8 mouse cellular contexts compared by ENCODE assay signal in the genomic region with DNA sequence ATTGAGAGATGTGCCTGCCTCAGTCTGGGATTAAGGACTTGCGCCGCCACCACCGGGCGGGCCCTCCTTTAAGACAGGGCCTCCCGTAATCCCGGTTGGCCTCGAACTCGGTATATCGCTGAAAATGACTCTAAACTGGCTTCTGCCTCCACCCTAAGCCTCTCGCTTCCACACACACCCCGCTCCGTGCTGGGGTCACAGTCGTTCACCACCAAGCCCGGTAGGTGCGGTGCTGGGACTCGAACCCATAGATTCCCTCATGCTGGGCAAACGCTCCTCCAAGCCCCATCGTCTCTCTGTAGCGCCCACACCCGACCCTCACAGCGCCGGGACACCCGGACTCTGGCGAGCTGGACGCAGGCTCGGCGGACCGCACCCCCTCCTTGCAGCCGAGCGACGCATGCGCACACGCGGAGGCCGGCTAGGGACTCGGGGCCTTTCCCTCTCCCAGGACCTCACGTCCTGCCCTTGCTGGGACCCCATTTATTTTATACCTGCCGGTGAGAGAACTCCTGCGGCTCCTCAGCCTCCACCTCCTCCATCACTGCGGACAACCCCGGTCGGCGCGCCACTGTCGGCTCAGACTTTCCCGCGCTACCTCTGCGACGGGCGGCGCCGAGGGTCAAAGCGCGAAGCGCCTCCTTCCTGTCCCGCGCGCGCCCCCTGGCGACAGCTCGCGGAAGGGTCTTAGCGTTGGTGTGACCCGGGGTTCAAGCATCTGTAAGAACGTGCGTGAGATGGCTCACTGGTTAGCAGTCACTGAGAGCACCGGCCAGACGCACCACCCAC. TPM values are rescaled to one million over a fixed set of nuclear protein-coding genes. Genes with fewer than 3 reads are reported as not detected.
DNase-seq lines count a peak whose midpoint lies in the region; ATAC-seq and TF ChIP-seq lines count a peak whose summit lies in the region.

A gene (minus strand): TSS at position 648 of the 789 bp plus-strand sequence.

- 1% methylated on average over 68 of the region's 68 CpGs for WGBS in heart, embryonic 13.5 days
- WGBS in liver, embryonic 12.5 days (ENCODE audit: insufficient replicate concordance) = 2% methylated on average over 68 of the region's 68 CpGs
- WGBS in stomach, embryonic 15.5 days = under 1% methylated on average over 68 of the region's 68 CpGs

- DNase-seq in brain, embryonic 14.5 days (ENCODE audit: low read depth) = peak; percentile 96
- peak; percentile 96 for DNase-seq in kidney, postnatal 10 days
- peak; percentile 82 to 89 for DNase-seq in natural killer cell, adult 2 months (ENCODE audit: low spot score in 2 of 2)

- peaks cover 13% of the 10 kb centered on the region for H3K4me1 ChIP-seq in erythroblast, embryonic 14.5 days (ENCODE audit: control insufficient read depth)
- peaks cover 9% of the 10 kb centered on the region for H3K4me1 ChIP-seq in heart, embryonic 13.5 days
- peaks cover 16% of the 10 kb centered on the region for H3K4me1 ChIP-seq in liver, embryonic 12.5 days
- H3K4me1 ChIP-seq in stomach, embryonic 15.5 days = peaks cover 8% of the 10 kb centered on the region

- peak within 1 kb of the TSS; percentile 61 for H3K4me3 ChIP-seq in C2C12 (ENCODE audit: insufficient read depth, poor library complexity, severe bottlenecking)
- peak within 1 kb of the TSS; percentile 92 for H3K4me3 ChIP-seq in erythroblast, embryonic 14.5 days (replicated peaks)
- peak within 1 kb of the TSS; percentile 74 for H3K4me3 ChIP-seq in heart, embryonic 13.5 days
- peak within 1 kb of the TSS; percentile 72 for H3K4me3 ChIP-seq in liver, embryonic 12.5 days
- peak within 1 kb of the TSS; percentile 61 for H3K4me3 ChIP-seq in stomach, embryonic 15.5 days (replicated peaks)

- H3K27ac ChIP-seq in heart, embryonic 13.5 days (replicated peaks) = peak within 1 kb of the TSS; percentile 87
- peak within 1 kb of the TSS; percentile 86 for H3K27ac ChIP-seq in liver, embryonic 12.5 days
- H3K27ac ChIP-seq in stomach, embryonic 15.5 days = peak within 1 kb of the TSS; percentile 93

- TF ChIP-seq CTCF in C2C12 (IDR thresholded peaks at IDR 0.05; ENCODE audit: control insufficient read depth, insufficient read depth, insufficient read length) = peak; percentile 78
- TF ChIP-seq CTCF in brain, embryonic 14.5 days (IDR thresholded peaks at IDR 0.05; ENCODE audit: borderline replicate concordance, extremely low read depth, insufficient read depth, insufficient read length) = peak; percentile 96

- peak within 1 kb of the TSS; percentile 88 for H3K9ac ChIP-seq in heart, embryonic 13.5 days
- peak within 1 kb of the TSS; percentile 83 for H3K9ac ChIP-seq in liver, embryonic 12.5 days
- H3K9ac ChIP-seq in stomach, embryonic 15.5 days = peak within 1 kb of the TSS; percentile 59; the same call in 1 of the 2 replicates

- no peaks in the 10 kb centered on the region for H3K9me3 ChIP-seq in erythroblast, embryonic 14.5 days (ENCODE audit: control insufficient read depth, low read length)
- no peaks in the 10 kb centered on the region for H3K9me3 ChIP-seq in heart, embryonic 13.5 days
- no peaks in the 10 kb centered on the region for H3K9me3 ChIP-seq in liver, embryonic 12.5 days (replicated peaks)
- no peaks in the 10 kb centered on the region for H3K9me3 ChIP-seq in stomach, embryonic 15.5 days

- ATAC-seq in heart, embryonic 13.5 days (ENCODE audit: extremely low read depth, insufficient number of reproducible peaks, low FRiP score, low TSS enrichment) = peak; percentile 74
- ATAC-seq in liver, embryonic 12.5 days = peak; percentile 91
- peak; percentile 92 for ATAC-seq in stomach, embryonic 15.5 days (ENCODE audit: insufficient read depth, low FRiP score, low read depth)

- TF ChIP-seq POLR2A in brain, embryonic 14.5 days (IDR thresholded peaks at IDR 0.05; ENCODE audit: borderline replicate concordance, extremely low read depth, insufficient read depth, insufficient read length, poor library complexity, severe bottlenecking) = peak; percentile 25; the same call in 1 of the 2 replicates

- peaks cover 5% of the 10 kb centered on the region for H3K36me3 ChIP-seq in C2C12 (ENCODE audit: control insufficient read depth, insufficient read depth)
- peaks cover 5% of the 10 kb centered on the region for H3K36me3 ChIP-seq in erythroblast, embryonic 14.5 days (ENCODE audit: control insufficient read depth)
- no peaks in the 10 kb centered on the region; the same call in 1 of the 2 replicates for H3K36me3 ChIP-seq in heart, embryonic 13.5 days
- peaks cover 12% of the 10 kb centered on the region; the same call in 1 of the 2 replicates for H3K36me3 ChIP-seq in liver, embryonic 12.5 days
- H3K36me3 ChIP-seq in stomach, embryonic 15.5 days = no peaks in the 10 kb centered on the region

- peak within 1 kb of the TSS; percentile 78 for H3ac ChIP-seq in C2C12 (ENCODE audit: control insufficient read depth, insufficient read length, low read depth)

- H3K27me3 ChIP-seq in C2C12 (ENCODE audit: control insufficient read depth, insufficient read depth, insufficient read length) = no peaks in the 10 kb centered on the region
- H3K27me3 ChIP-seq in erythroblast, embryonic 14.5 days (ENCODE audit: control insufficient read depth) = no peaks in the 10 kb centered on the region
- no peaks in the 10 kb centered on the region for H3K27me3 ChIP-seq in heart, embryonic 13.5 days (replicated peaks)
- 0 out of 2 replicates have a peak, but pooled peaks cover under 1% of the 10 kb centered on the region for H3K27me3 ChIP-seq in liver, embryonic 12.5 days (replicated peaks)
- no peaks in the 10 kb centered on the region for H3K27me3 ChIP-seq in stomach, embryonic 15.5 days (replicated peaks)

- H3K79me2 ChIP-seq in C2C12 (ENCODE audit: control insufficient read depth, insufficient read depth) = peaks cover 36% of the 10 kb centered on the region

- H3K4me2 ChIP-seq in heart, embryonic 13.5 days = peak within 1 kb of the TSS; percentile 88
- peak within 1 kb of the TSS; percentile 83 for H3K4me2 ChIP-seq in liver, embryonic 12.5 days
- peak within 1 kb of the TSS; percentile 57 for H3K4me2 ChIP-seq in stomach, embryonic 15.5 days

- H3K79me3 ChIP-seq in C2C12 (ENCODE audit: low read depth) = peaks cover 10% of the 10 kb centered on the region

TF ChIP-seq in C2C12, 6 proteins besides CTCF, POLR2A, EP300 and RAD21:
- TF ChIP-seq MYOG (IDR thresholded peaks at IDR 0.05; ENCODE audit: control insufficient read depth, extremely low read depth, insufficient read length) (no peak), MAX (IDR thresholded peaks at IDR 0.05) (peak; percentile 38)
TF ChIP-seq in C2C12: peak in this region for 1.

RNA-seq across cellular contexts. Expression of the gene that starts here (rescaled TPM):
- 32.5 TPM for polyA plus RNA-seq in C2C12 (2012; fragmentation: generic; extraction: Trizol)
- 15.1 and 20.2 TPM in 2 replicates for polyA plus RNA-seq in brain, embryonic 14.5 days (2012; rRNA removed)
- polyA plus RNA-seq in erythroblast, embryonic 14.5 days (2012) = 2.4 and 2.5 TPM in 2 replicates
- 23.2 and 25.6 TPM in 2 replicates for polyA plus RNA-seq in heart, embryonic 13.5 days (2015; fragmentation: Nextera tagmentation; extraction: Ambion mirVana)
- 23.2 and 25.9 TPM in 2 replicates for polyA plus RNA-seq in liver, embryonic 12.5 days (2016; fragmentation: Nextera tagmentation; extraction: Ambion mirVana)
- polyA plus RNA-seq in stomach, embryonic 15.5 days (2015; fragmentation: Nextera tagmentation; extraction: Ambion mirVana) = 22.6 and 23.7 TPM in 2 replicates

Comparison
In these comparisons a context has a peak if more than half of its experiments do, and no peak if none do; other contexts are left out.
1. Peak in every context shown above with its lines: DNase-seq, ATAC-seq, H3K4me3 ChIP-seq and H3K27ac ChIP-seq.